Mouse (Mus musculus) midbrain, embryonic 16.5 days (tissue): Measurements from ENCODE around the gene Cckar. TPM values are rescaled to one million over a fixed set of nuclear protein-coding genes. Genes with fewer than 3 reads are reported as not detected.
"Not testable (repeated sequence)": the region's sequence is repeated elsewhere in the genome, so short reads cannot be mapped to it uniquely, and the experiment has no call there.

Experiments
- ATAC-seq: fragments of 200-750 bp; cut with Nextera tagmentation; 2 replicates; pipeline ENCODE4 v1.8.0; 2017; ENCODE audit warnings: moderate TSS enrichment
- H3K27ac ChIP-seq: fragments of 300-500 bp; sonication (generic); 2 replicates; pipeline ENCODE4 v1.5.1; 2014; ENCODE audit warnings: mild to moderate bottlenecking, low read length, mixed read lengths
- H3K27me3 ChIP-seq: fragments of 300-500 bp; sonication (generic); 2 replicates; pipeline ENCODE4 v1.6.1; 2014; ENCODE audit warnings: low read depth, low read length, mixed read lengths; ENCODE audit not compliant: control insufficient read depth, insufficient read depth
- H3K36me3 ChIP-seq: fragments of 300-500 bp; sonication (generic); 2 replicates; pipeline ENCODE4 v1.6.1; 2014; ENCODE audit warnings: mild to moderate bottlenecking, low read length, moderate library complexity, mixed read lengths; ENCODE audit not compliant: control insufficient read depth, insufficient read depth
- H3K4me1 ChIP-seq: fragments of 300-500 bp; sonication (generic); 2 replicates; pipeline ENCODE4 v1.6.1; 2014; ENCODE audit warnings: mild to moderate bottlenecking, low read length, mixed read lengths; ENCODE audit not compliant: control insufficient read depth, insufficient read depth
- H3K4me2 ChIP-seq: fragments of 300-500 bp; sonication (generic); 2 replicates; pipeline ENCODE4 v1.6.1; 2014; ENCODE audit warnings: mild to moderate bottlenecking, low read length, mixed read lengths
- H3K4me3 ChIP-seq: fragments of 300-500 bp; sonication (generic); 2 replicates; pipeline ENCODE4 v1.5.1; 2014; ENCODE audit warnings: low read depth, mild to moderate bottlenecking, low read length, moderate library complexity, mixed read lengths
- H3K9ac ChIP-seq: fragments of 300-500 bp; sonication (generic); 2 replicates; pipeline ENCODE4 v1.6.1; 2014; ENCODE audit warnings: low read depth, low read length, mixed read lengths
- H3K9me3 ChIP-seq: fragments of 300-500 bp; sonication (generic); replicated peaks from 2 replicates; pipeline ENCODE4 v1.6.1; 2014; ENCODE audit warnings: mild to moderate bottlenecking, low read length, mixed read lengths; ENCODE audit not compliant: control insufficient read depth, poor library complexity, severe bottlenecking
- WGBS: fragments of 180-500 bp; shearing (Covaris S2); extraction: QIAGEN DNeasy Blood & Tissue Kit; methylation state at CpG from one replicate; pipeline ENCODE4 v1.1.7; 2014; 5-methylcytosine and 5-hydroxymethylcytosine counted together
- polyA plus RNA-seq: library from polyadenylated mRNA; unstranded; fragments of >200 nt; fragmentation: Nextera tagmentation; extraction: Ambion mirVana; gene quantifications from 2 replicates; pipeline ENCODE4 v1.2.1, GENCODE M21; 2015

The Cckar gene
- polyA plus RNA-seq, 1 experiment from 2014 or later, result 0.88 TPM

GRCm38 (mm10) chr5:53683916-53684315 is 23.6 kb downstream of the Cckar start:
- Histone ChIP-seq H3K4me2 (no peak overlapping the region), H3K27ac (no peak overlapping the region), H3K9me3 (no peaks in the 10 kb centered on the region), H3K9ac (no peak overlapping the region), H3K4me3 (no peak overlapping the region), H3K36me3 (no peaks in the 10 kb centered on the region), H3K27me3 (no peaks in the 10 kb centered on the region), H3K4me1 (peaks cover under 1% of the 10 kb centered on the region; the same call in 1 of the 2 replicates)
- 62% methylated on average over 3 of the region's 3 CpGs for WGBS
- ATAC-seq, result no peak

GRCm38 (mm10) chr5:53679651-53680050 is 27.9 kb downstream of the Cckar start:
- Histone ChIP-seq H3K27ac (no peak overlapping the region), H3K4me1 (peaks cover 6% of the 10 kb centered on the region; the same call in 1 of the 2 replicates), H3K4me2 (no peak overlapping the region), H3K4me3 (no peak overlapping the region), H3K36me3 (no peaks in the 10 kb centered on the region), H3K9me3 (no peaks in the 10 kb centered on the region), H3K9ac (no peak overlapping the region), H3K27me3 (no peaks in the 10 kb centered on the region)
- 77% methylated on average over 6 of the region's 6 CpGs for WGBS
- ATAC-seq, result no peak

DNA sequence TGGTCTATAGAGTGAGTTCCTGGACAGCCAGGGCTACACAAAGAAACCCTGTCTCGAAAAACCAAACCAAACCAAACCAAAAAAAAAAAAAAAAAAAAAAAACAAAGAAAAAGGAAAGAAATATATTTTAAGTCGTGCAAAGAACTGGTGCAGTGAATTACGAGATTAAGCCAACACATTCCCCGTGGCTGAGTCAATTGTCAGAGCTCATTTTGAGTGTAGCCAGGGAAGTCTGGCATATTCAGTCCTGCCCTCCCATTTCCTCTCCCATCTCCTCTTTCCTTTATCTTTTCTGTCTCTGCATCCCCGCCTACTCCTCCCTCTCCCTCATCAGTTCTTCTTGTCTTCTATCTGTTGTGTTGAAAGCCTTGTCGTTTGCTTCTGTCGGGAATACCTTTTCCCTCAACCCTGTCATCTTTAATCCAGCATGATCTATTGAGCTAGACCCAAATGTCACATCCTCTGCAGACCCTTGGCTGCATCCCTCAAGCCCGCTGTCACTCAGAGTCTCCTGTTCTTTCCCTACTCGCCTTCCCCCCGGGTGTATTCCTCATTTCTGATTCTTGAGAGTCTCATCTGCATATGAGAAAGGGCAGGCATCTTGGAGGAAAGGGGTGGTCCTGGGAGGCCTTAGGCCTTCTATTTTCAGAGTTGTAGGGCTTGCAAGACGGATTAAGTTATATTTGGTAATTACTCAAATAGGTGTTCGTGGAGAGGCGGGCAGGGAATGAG is 29.3 kb downstream of the Cckar start:
- Histone ChIP-seq H3K4me1 (peaks cover 6% of the 10 kb centered on the region; the same call in 1 of the 2 replicates), H3K9ac (no peak overlapping the region), H3K4me2 (no peak overlapping the region), H3K36me3 (no peaks in the 10 kb centered on the region), H3K4me3 (no peak overlapping the region), H3K9me3 (no peaks in the 10 kb centered on the region), H3K27ac (no peak overlapping the region), H3K27me3 (no peaks in the 10 kb centered on the region)
- peak; percentile 64; the same call in 1 of the 2 replicates for ATAC-seq
- WGBS, result 43% methylated on average over 13 of the region's 13 CpGs

DNA sequence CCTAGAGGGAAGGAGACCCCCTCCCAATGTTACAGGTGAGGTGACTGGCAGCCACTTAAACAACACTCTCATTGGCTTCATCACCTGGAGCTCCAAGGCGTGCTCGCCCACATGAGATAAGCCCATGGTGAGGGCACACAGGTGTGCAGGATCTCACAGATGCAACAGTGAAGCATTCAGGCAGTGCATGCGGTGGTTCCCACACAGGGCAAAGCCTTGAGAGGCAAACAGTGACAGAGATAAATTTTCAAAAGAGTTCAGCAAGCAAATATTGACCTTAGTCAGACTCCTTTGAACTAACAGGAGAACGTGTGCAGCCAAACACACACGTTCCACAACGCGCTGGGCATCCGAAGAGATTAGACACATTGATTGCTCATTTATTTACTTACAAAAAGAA is 30.8 kb downstream of the Cckar start:
- Histone ChIP-seq H3K9me3 (no peaks in the 10 kb centered on the region), H3K36me3 (no peaks in the 10 kb centered on the region), H3K4me2 (no peak overlapping the region), H3K27me3 (no peaks in the 10 kb centered on the region), H3K9ac (no peak overlapping the region), H3K27ac (no peak overlapping the region), H3K4me3 (no peak overlapping the region), H3K4me1 (peaks cover 6% of the 10 kb centered on the region; the same call in 1 of the 2 replicates)
- WGBS, result 90% methylated on average over 8 of the region's 8 CpGs
- no peak for ATAC-seq

GRCm38 (mm10) chr5:53673493-53674150 is 33.9 kb downstream of the Cckar start:
- WGBS, result 88% methylated on average over 5 of the region's 6 CpGs
- ATAC-seq, result not testable (repeated sequence)

GRCm38 (mm10) chr5:53672352-53672751 is 35.2 kb downstream of the Cckar start:
- Histone ChIP-seq H3K9ac (no peak overlapping the region), H3K4me3 (no peak overlapping the region), H3K9me3 (no peaks in the 10 kb centered on the region), H3K36me3 (no peaks in the 10 kb centered on the region), H3K27me3 (no peaks in the 10 kb centered on the region), H3K27ac (no peak overlapping the region), H3K4me1 (no peaks in the 10 kb centered on the region), H3K4me2 (no peak overlapping the region)
- peak; percentile 76; the same call in 1 of the 2 replicates for ATAC-seq
- WGBS, result 33% methylated on average over 5 of the region's 5 CpGs

More at GRCm38 (mm10) chr5:53673493-53674150, 33.9 kb downstream of the Cckar start:
- H3K36me3 ChIP-seq, H3K4me2 ChIP-seq, H3K4me1 ChIP-seq, H3K9me3 ChIP-seq, H3K27ac ChIP-seq, H3K9ac ChIP-seq, H3K4me3 ChIP-seq, H3K27me3 ChIP-seq: not testable (repeated sequence)

DNA sequence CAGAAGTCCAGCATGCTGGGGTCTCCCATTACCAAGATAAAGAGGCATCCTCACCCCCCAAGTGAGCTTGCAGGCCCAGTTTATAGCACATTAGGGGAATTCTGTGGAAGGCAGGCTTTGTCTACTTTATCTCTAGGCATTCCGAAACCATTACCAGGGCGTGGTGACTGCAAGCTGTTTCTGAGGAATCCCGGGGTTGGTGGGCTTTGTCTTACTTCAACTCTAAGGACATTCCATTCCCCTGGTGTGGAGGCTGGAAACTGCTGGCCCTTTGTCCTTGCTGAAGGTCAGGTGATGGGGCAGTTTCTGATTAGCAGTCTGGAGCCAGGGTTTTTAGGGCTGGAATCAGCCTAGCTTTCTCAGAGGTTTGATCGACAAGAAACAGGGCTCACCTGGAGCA is 36.0 kb downstream of the Cckar start:
- no peaks in the 10 kb centered on the region for H3K27me3 ChIP-seq
- 53% methylated on average over 4 of the region's 4 CpGs for WGBS
- H3K36me3 ChIP-seq, result no peaks in the 10 kb centered on the region
- no peaks in the 10 kb centered on the region for H3K9me3 ChIP-seq
- H3K27ac ChIP-seq, result no peak overlapping the region
- H3K9ac ChIP-seq, result no peak overlapping the region
- no peak for ATAC-seq
- H3K4me3 ChIP-seq, result no peak overlapping the region
- H3K4me1 ChIP-seq, result no peaks in the 10 kb centered on the region
- H3K4me2 ChIP-seq, result no peak overlapping the region

GRCm38 (mm10) chr5:53670321-53670938 is 37.1 kb downstream of the Cckar start:
- no peak overlapping the region for H3K27ac ChIP-seq
- no peak overlapping the region for H3K9ac ChIP-seq
- WGBS, result 92% methylated on average over 10 of the region's 10 CpGs
- H3K4me2 ChIP-seq, result no peak overlapping the region
- H3K36me3 ChIP-seq, result no peaks in the 10 kb centered on the region
- no peaks in the 10 kb centered on the region for H3K9me3 ChIP-seq
- no peaks in the 10 kb centered on the region for H3K4me1 ChIP-seq
- no peaks in the 10 kb centered on the region for H3K27me3 ChIP-seq
- no peak overlapping the region for H3K4me3 ChIP-seq
- ATAC-seq, result no peak

DNA sequence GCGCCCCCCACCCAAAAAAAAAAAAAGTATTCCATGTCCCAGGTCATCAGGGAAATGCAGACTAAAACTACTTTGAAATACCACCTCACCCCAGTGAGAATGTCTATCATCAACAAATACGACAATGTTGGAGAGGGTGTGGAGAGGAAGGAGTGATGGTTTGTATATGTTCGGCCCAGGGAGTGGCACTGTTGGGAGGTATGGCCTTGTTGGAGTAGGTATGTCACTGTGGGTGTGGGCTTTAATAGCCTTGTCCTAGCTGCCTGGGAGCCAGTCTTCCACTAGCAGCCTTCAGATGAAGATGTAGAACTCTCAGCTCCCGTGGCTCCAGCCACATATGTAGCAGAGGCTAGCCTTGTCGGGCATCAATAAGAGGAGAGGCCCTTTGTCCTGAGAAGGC is 39.5 kb downstream of the Cckar start:
- H3K27me3 ChIP-seq, result no peaks in the 10 kb centered on the region
- no peaks in the 10 kb centered on the region for H3K4me1 ChIP-seq
- H3K4me3 ChIP-seq, result no peak overlapping the region
- no peaks in the 10 kb centered on the region for H3K9me3 ChIP-seq
- no peak for ATAC-seq
- H3K4me2 ChIP-seq, result no peak overlapping the region
- 88% methylated on average over 5 of the region's 5 CpGs for WGBS
- no peak overlapping the region for H3K27ac ChIP-seq
- no peak overlapping the region for H3K9ac ChIP-seq
- H3K36me3 ChIP-seq, result no peaks in the 10 kb centered on the region
